Mouse (Mus musculus) stomach, embryonic 14.5 days (tissue): ENCODE data around the gene Pigu. TPM values are rescaled to one million over a fixed set of nuclear protein-coding genes. Genes with fewer than 3 reads are reported as not detected.

Experiments
- ATAC-seq: fragments of 200-750 bp; cut with Nextera tagmentation; 2 replicates; pipeline ENCODE4 v1.8.0; 2017; ENCODE audit warnings: low read depth, moderate TSS enrichment; ENCODE audit not compliant: insufficient number of reproducible peaks, insufficient read depth, low FRiP score
- H3K27ac ChIP-seq: fragments of 300-500 bp; sonication (generic); 2 replicates; pipeline ENCODE4 v1.5.1; 2014; ENCODE audit warnings: mild to moderate bottlenecking, low read length, moderate library complexity, mixed read lengths
- H3K27me3 ChIP-seq: fragments of 300-500 bp; sonication (generic); 2 replicates; pipeline ENCODE4 v1.6.1; 2014; ENCODE audit warnings: low read length, control low read depth, mixed read lengths; ENCODE audit not compliant: control insufficient read depth, insufficient read depth
- H3K36me3 ChIP-seq: fragments of 300-500 bp; sonication (generic); 2 replicates; pipeline ENCODE4 v1.6.1; 2014; ENCODE audit warnings: mild to moderate bottlenecking, control low read depth, low read length, moderate library complexity, mixed read lengths; ENCODE audit not compliant: control insufficient read depth, insufficient read depth
- H3K4me1 ChIP-seq: fragments of 300-500 bp; sonication (generic); 2 replicates; pipeline ENCODE4 v1.6.1; 2014; ENCODE audit warnings: low read length, control low read depth, mixed read lengths; ENCODE audit not compliant: control insufficient read depth, insufficient read depth
- H3K4me2 ChIP-seq: fragments of 300-500 bp; sonication (generic); replicated peaks from 2 replicates; pipeline ENCODE4 v1.6.1; 2014; ENCODE audit warnings: low read depth, low read length, control low read depth
- H3K4me3 ChIP-seq: fragments of 300-500 bp; sonication (generic); 2 replicates; pipeline ENCODE4 v1.5.1; 2014; ENCODE audit warnings: low read depth, low read length, control low read depth
- H3K9ac ChIP-seq: fragments of 300-500 bp; sonication (generic); replicated peaks from 2 replicates; pipeline ENCODE4 v1.6.1; 2014; ENCODE audit warnings: low read depth, mild to moderate bottlenecking, control low read depth, low read length, moderate library complexity, mixed read lengths
- H3K9me3 ChIP-seq: fragments of 300-500 bp; sonication (generic); 2 replicates; pipeline ENCODE4 v1.6.1; 2016; ENCODE audit warnings: low read depth, low read length, control low read depth; ENCODE audit not compliant: control insufficient read depth
- WGBS: fragments of 180-500 bp; shearing (Covaris S2); extraction: QIAGEN DNeasy Blood & Tissue Kit; methylation state at CpG from one replicate; pipeline ENCODE4 v1.1.7; 2014; 5-methylcytosine and 5-hydroxymethylcytosine counted together
- polyA plus RNA-seq: library from polyadenylated mRNA; unstranded; fragments of >200 nt; fragmentation: Nextera tagmentation; extraction: Ambion mirVana; gene quantifications from 2 replicates; pipeline ENCODE4 v1.2.1, GENCODE M21; 2014

The Pigu gene
- polyA plus RNA-seq, 1 experiment from 2014 or later, result 62.5 TPM

DNA sequence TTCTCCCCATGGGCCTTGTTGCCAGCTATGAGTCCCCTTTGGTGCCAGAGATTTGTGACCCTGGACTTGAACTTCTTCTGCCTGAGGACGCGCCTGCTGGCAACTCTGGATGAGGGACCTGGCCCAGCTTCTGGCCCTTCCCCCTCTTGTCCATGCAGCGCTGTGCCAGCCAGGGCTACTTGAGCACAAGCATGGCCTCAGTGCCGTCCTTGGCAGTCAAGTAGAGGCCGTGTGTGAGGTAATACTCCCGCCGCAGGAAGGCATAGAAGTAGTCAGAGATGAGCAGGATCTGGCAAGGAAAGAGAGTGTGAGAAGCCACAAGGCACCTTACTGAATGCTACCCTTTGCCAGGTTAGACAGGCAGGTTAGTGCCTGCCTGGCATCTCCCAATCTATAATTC, 78.9 kb downstream of the Pigu start:
- ATAC-seq, result no peak
- 91% methylated on average over 7 of the region's 7 CpGs for WGBS

DNA sequence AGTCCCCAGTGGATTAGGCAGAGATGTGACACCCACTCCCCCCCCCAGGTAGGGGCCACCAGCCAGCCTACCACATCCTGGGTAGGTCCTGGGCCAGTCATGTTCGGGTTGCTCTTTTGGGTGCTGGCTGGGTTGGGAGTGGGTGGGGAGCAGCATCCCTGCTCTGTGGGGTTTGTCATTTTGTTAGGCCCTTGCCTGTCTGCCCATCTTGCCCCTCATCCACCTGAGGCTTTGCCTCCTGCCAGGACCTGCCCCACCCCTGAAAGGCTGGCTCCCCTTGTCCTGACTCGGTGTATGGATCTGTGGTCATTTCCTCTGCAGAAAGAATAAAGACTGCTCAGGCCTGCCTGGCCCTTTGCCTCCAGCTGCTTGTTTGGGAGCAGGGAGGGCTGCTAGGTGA, 79.5 kb downstream of the Pigu start:
- Histone ChIP-seq H3K4me2 (peak overlapping the region; percentile 65), H3K36me3 (peaks cover 8% of the 10 kb centered on the region; the same call in 1 of the 2 replicates), H3K4me1 (peaks cover 9% of the 10 kb centered on the region), H3K4me3 (0 out of 2 replicates have a peak overlapping the region, but pooled peaks have one; percentile 75), H3K27me3 (no peaks in the 10 kb centered on the region), H3K27ac (no peak overlapping the region), H3K9ac (no peak overlapping the region), H3K9me3 (no peaks in the 10 kb centered on the region)
- WGBS, result 88% methylated on average over 2 of the region's 2 CpGs
- ATAC-seq, result no peak

More for the DNA sequence above, 78.9 kb downstream of the Pigu start:
- Histone ChIP-seq H3K27me3 (no peaks in the 10 kb centered on the region), H3K9me3 (no peaks in the 10 kb centered on the region), H3K4me3 (no peak overlapping the region), H3K4me2 (no peak overlapping the region), H3K36me3 (peaks cover 13% of the 10 kb centered on the region), H3K27ac (no peak overlapping the region), H3K9ac (no peak overlapping the region), H3K4me1 (peaks cover 9% of the 10 kb centered on the region)

DNA sequence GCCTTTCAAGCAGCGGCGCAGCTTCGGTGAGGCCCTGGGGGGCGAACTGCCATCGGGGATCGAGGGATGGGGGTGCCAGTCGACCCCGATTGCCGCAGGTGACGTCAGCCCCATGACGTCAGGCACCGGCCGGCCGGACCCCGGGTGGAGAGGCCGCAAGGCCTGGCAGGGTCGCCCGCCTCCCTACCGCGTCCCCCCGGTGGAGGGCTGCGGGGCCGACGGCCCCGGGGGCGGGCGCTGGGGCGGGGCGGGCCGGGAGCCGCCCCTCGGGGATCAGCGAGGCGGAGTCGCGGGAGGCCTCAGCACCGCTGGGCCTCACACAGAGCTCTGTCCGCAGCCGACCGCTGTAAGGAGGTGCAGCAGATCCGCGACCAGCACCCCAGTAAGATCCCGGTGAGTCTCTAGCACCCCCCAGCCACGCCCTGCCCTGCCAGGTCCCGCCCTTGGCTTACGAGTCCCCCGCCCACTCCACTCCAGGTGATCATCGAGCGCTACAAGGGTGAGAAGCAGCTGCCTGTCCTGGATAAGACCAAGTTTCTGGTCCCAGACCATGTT, 80.5 kb downstream of the Pigu start:
- peak overlapping the region; percentile 75 for H3K4me3 ChIP-seq
- peaks cover 9% of the 10 kb centered on the region for H3K4me1 ChIP-seq
- peak overlapping the region; percentile 69 for H3K27ac ChIP-seq
- H3K4me2 ChIP-seq, result peak overlapping the region; percentile 65
- H3K9ac ChIP-seq, result peak overlapping the region; percentile 71
- no peaks in the 10 kb centered on the region for H3K27me3 ChIP-seq
- peaks cover 8% of the 10 kb centered on the region; the same call in 1 of the 2 replicates for H3K36me3 ChIP-seq
- under 1% methylated on average over 33 of the region's 49 CpGs for WGBS
- ATAC-seq, result peak; percentile 91
- H3K9me3 ChIP-seq, result no peaks in the 10 kb centered on the region

DNA sequence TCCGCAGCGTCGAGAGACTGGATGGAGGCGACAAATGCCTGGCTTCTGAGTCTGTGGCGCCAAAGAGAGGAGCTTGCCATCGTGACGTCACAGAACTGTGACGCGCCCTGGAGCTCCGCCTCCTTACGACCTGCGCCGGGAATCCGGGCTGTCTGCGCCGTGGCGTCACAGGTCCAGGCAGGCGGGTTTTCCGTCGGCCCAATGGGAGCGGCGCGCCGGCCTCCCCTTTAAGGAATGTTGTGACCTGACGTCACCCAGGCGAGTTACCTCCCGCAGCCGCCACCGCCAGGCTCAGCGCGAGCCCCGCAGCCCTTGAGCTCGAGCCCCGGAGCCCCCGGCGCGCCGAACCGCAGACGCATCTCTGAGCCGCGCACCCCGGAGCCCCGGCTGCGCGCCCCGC, 81.0 kb downstream of the Pigu start, which contains the start of gene Map1lc3a:
TSS of gene Map1lc3a (plus strand) at position 103 of the 400 bp plus-strand sequence.
- WGBS, result 1% methylated on average over 46 of the region's 47 CpGs
- Histone ChIP-seq H3K36me3 (peaks cover 8% of the 10 kb centered on the region; the same call in 1 of the 2 replicates), H3K27ac (peak within 1 kb of the TSS; percentile 69), H3K4me1 (peaks cover 9% of the 10 kb centered on the region), H3K9me3 (no peaks in the 10 kb centered on the region), H3K4me2 (peak within 1 kb of the TSS; percentile 65), H3K9ac (peak within 1 kb of the TSS; percentile 71), H3K4me3 (peak within 1 kb of the TSS; percentile 75), H3K27me3 (no peaks in the 10 kb centered on the region)
- ATAC-seq, result peak; percentile 92

DNA sequence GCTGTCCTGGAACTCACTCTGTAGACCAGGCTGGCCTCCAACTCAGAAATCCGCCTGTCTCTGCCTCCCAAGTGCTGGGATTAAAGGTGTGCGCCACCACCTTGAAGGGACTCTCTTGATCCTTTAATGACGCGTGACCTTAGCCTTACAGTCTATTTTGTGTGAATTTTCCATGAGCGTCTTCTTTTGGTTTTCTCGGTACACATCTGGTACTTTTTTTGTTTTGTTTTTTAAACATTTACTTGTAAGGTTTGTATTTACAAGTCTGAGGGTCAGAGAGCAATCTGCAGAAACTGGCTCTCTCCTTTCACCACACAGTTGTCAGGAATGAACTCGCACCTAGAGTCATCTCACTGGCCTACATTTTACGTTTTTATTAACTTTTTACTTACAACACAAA, 83.6 kb downstream of the Pigu start:
- no peak overlapping the region for H3K9ac ChIP-seq
- H3K4me1 ChIP-seq, result peaks cover 9% of the 10 kb centered on the region
- H3K9me3 ChIP-seq, result no peaks in the 10 kb centered on the region
- H3K27me3 ChIP-seq, result no peaks in the 10 kb centered on the region
- no peak overlapping the region for H3K4me2 ChIP-seq
- 91% methylated on average over 8 of the region's 8 CpGs for WGBS
- no peak for ATAC-seq
- peaks cover 2% of the 10 kb centered on the region; the same call in 1 of the 2 replicates for H3K36me3 ChIP-seq
- no peak overlapping the region for H3K27ac ChIP-seq
- H3K4me3 ChIP-seq, result no peak overlapping the region

DNA sequence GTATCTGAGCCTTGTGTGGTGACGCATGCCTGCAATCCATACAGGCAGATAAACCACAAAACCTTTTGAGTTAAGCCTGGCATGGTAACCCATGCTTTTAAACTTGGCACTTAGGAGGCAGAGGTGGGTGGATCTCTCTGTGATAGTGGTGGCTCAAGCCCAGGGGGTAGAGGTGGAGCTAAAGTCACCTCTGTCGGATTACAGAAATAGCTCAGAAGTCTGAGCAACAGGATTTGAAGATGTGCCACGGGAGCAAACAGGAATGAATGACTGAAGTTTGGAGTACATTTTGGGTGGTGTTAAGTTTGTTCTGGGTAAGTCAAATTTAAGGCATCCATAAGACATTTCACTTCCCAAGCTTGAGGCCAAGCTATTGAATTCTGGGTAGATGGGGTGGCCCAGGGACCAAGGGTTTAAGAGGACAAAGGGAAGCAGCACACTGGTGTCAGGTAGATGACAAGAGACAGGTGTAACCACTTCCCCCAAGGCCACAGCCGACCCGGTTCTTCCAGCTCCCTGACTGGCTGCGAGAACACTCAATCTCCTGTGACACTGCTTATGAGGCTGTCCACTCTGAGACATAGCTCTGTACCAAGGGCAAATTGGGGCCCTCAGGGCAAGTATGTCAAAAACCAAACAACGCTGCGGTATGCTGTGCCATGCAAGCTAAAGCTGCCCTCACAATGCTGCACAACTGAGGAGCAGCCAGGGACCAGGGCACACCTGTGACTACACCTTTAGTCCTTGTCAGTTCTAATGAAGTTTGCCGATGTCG, 84.6 kb downstream of the Pigu start:
- 63% methylated on average over 10 of the region's 10 CpGs for WGBS
- Histone ChIP-seq H3K27me3 (no peaks in the 10 kb centered on the region), H3K9me3 (no peaks in the 10 kb centered on the region), H3K4me3 (no peak overlapping the region), H3K27ac (no peak overlapping the region), H3K9ac (no peak overlapping the region), H3K4me1 (peaks cover 6% of the 10 kb centered on the region), H3K4me2 (no peak overlapping the region), H3K36me3 (no peaks in the 10 kb centered on the region)
- ATAC-seq, result no peak

DNA sequence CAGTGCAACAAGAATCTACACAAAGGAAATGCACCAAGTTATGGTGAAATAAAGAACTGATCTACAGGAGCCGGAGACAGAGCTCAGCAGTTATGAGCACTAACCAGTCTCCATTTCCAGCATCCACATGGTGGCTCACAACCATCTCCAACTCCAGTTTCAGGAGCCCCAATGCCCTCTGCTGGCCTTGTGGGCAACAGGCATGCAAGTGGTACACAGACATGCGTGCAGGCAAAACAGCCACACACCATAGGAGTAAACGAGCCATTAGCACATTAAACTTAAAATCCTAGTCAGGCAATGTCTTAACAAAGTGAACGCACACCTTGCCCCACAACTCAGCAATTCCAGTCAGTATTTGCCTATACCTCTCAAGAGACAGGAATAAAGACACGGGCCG, 85.3 kb downstream of the Pigu start:
- H3K4me2 ChIP-seq, result no peak overlapping the region
- H3K4me1 ChIP-seq, result peaks cover under 1% of the 10 kb centered on the region; the same call in 1 of the 2 replicates
- H3K36me3 ChIP-seq, result no peaks in the 10 kb centered on the region
- H3K4me3 ChIP-seq, result no peak overlapping the region
- no peak overlapping the region for H3K27ac ChIP-seq
- no peaks in the 10 kb centered on the region for H3K27me3 ChIP-seq
- 87% methylated on average over 6 of the region's 6 CpGs for WGBS
- H3K9ac ChIP-seq, result no peak overlapping the region
- no peak for ATAC-seq
- no peaks in the 10 kb centered on the region for H3K9me3 ChIP-seq

DNA sequence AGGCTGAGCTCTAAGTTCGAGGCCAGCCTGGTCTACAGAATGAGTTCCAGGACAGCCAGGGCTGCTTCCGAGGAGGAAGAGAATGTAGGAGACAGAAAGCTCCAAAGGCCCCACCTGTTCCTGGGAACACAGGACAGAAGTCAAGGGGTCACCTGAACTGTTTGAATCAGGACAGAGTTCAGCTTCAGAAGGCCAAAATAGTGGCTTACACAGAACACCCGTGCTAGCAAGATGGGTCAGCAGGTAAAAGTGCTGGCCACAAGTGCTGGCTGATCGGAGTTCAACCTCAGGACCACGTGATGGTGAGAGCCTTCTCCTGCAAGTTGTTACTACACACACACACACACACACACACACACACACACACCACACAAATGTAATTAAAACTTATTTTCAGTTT, 90.3 kb downstream of the Pigu start:
- Histone ChIP-seq H3K36me3 (no peaks in the 10 kb centered on the region), H3K27me3 (no peaks in the 10 kb centered on the region), H3K4me2 (no peak overlapping the region), H3K4me3 (no peak overlapping the region), H3K4me1 (no peaks in the 10 kb centered on the region), H3K9ac (no peak overlapping the region), H3K9me3 (no peaks in the 10 kb centered on the region), H3K27ac (no peak overlapping the region)
- no peak for ATAC-seq
- whole genome bisulfite sequencing, result 78% methylated on average over 5 of the region's 5 CpGs
